Mouse (Mus musculus) G1E-ER4 (cell line): ENCODE results near the gene Irgm2. TPM values are rescaled to one million over a fixed set of nuclear protein-coding genes. Genes with fewer than 3 reads are reported as not detected.
"Not testable (repeated sequence)": the region's sequence is repeated elsewhere in the genome, so short reads cannot be mapped to it uniquely, and the experiment has no call there.

Experiments
- GATA1 ChIP-seq: IDR thresholded peaks from one replicate; pipeline ENCODE4 v1.8.0; 2012; ENCODE audit warnings: low read length, inconsistent platforms
- polyA plus RNA-seq: library from polyadenylated mRNA; stranded (reverse); fragments of >175 nt; gene quantifications from 2 replicates; pipeline ENCODE4 v1.2.3, GENCODE M21; 2012

Gene Irgm2
- polyA plus RNA-seq = 0.11 and 0.19 TPM in 2 replicates

- TF ChIP-seq GATA1 = not testable (repeated sequence)
Observed at GRCm38 (mm10) chr11:58199229-58200037, at the start of gene Irgm2, which contains the start of gene Igtp. TSS of gene Irgm2 (plus strand) at chr11:58199618. TSS of gene Igtp (plus strand) at chr11:58199556.

- TF ChIP-seq GATA1 = no peak
Observed at GRCm38 (mm10) chr11:58155458-58155857, 44.0 kb upstream of the Irgm2 start.

- no peak for TF ChIP-seq GATA1
Observed at GRCm38 (mm10) chr11:58156871-58157270, 42.5 kb upstream of the Irgm2 start.

- no peak for TF ChIP-seq GATA1
Observed at GRCm38 (mm10) chr11:58165072-58165471, 34.3 kb upstream of the Irgm2 start.

- no peak for TF ChIP-seq GATA1
Observed at GRCm38 (mm10) chr11:58167822-58168166, 31.6 kb upstream of the Irgm2 start.

- TF ChIP-seq GATA1 = no peak
Observed at GRCm38 (mm10) chr11:58168167-58168915, 31.1 kb upstream of the Irgm2 start, which contains the start of gene Gemin5. TSS of gene Gemin5 (minus strand) at chr11:58168539.

GRCm38 (mm10) chr11:58169666-58170065 is 29.8 kb upstream of the Irgm2 start:
- no peak for TF ChIP-seq GATA1

- TF ChIP-seq GATA1 = no peak
Observed at GRCm38 (mm10) chr11:58171459-58172091, 27.8 kb upstream of the Irgm2 start, which contains the start of gene Mrpl22. TSS of gene Mrpl22 (plus strand) at chr11:58171661.

- no peak for TF ChIP-seq GATA1
Observed at GRCm38 (mm10) chr11:58179563-58179962, 19.9 kb upstream of the Irgm2 start.

- no peak for TF ChIP-seq GATA1
Observed at GRCm38 (mm10) chr11:58180756-58181155, 18.7 kb upstream of the Irgm2 start.

- TF ChIP-seq GATA1 = no peak
Observed at GRCm38 (mm10) chr11:58183579-58183978, 15.8 kb upstream of the Irgm2 start.

- TF ChIP-seq GATA1 = no peak
Observed at GRCm38 (mm10) chr11:58189675-58190074, 9.7 kb upstream of the Irgm2 start.

- TF ChIP-seq GATA1 = no peak
Observed at GRCm38 (mm10) chr11:58193326-58193725, 6.1 kb upstream of the Irgm2 start.

- no peak for TF ChIP-seq GATA1
Observed at GRCm38 (mm10) chr11:58193860-58194520, 5.4 kb upstream of the Irgm2 start.

GRCm38 (mm10) chr11:58198663-58199062 is 755 bp upstream of the Irgm2 start:
- TF ChIP-seq GATA1 = no peak
